Mouse (Mus musculus): ENCODE measurements around the gene Sae1.
"Not testable (repeated sequence)": the region's sequence is repeated elsewhere in the genome, so short reads cannot be mapped to it uniquely, and the experiment has no call there.

Gene Sae1

GRCm38 (mm10) chr7:16310521-16311452 lies 76.8 kb downstream of the Sae1 start:
- DNase-seq (ENCODE audit: low spot score) = peak; percentile 57

GRCm38 (mm10) chr7:16310020-16310520 lies 77.5 kb downstream of the Sae1 start:
- peak; percentile 80 for DNase-seq (ENCODE audit: low spot score)

GRCm38 (mm10) chr7:16309318-16310019 lies 78.1 kb downstream of the Sae1 start:
- DNase-seq (ENCODE audit: low spot score) = peak; percentile 74

- DNase-seq (ENCODE audit: low spot score) = no peak
These were observed 78.9 kb downstream of the Sae1 start for GRCm38 (mm10) chr7:16308555-16309317.

GRCm38 (mm10) chr7:16308093-16308492 lies 79.5 kb downstream of the Sae1 start, which contains the start of gene Bbc3:
Gene Bbc3, plus strand, starts transcription at chr7:16308393.
- not testable (repeated sequence) for DNase-seq (ENCODE audit: low spot score)

GRCm38 (mm10) chr7:16307141-16307540 lies 80.5 kb downstream of the Sae1 start:
- not testable (repeated sequence) for DNase-seq (ENCODE audit: low spot score)

GRCm38 (mm10) chr7:16299419-16300035 lies 88.1 kb downstream of the Sae1 start:
- no peak for DNase-seq (ENCODE audit: low spot score)

GRCm38 (mm10) chr7:16298927-16299326 lies 88.7 kb downstream of the Sae1 start:
- no peak for DNase-seq (ENCODE audit: low spot score)

GRCm38 (mm10) chr7:16297616-16298015 lies 90.0 kb downstream of the Sae1 start:
- DNase-seq (ENCODE audit: low spot score) = no peak

GRCm38 (mm10) chr7:16296766-16297390 lies 90.7 kb downstream of the Sae1 start:
- peak; percentile 75 for DNase-seq (ENCODE audit: low spot score)

- peak; percentile 69 for DNase-seq (ENCODE audit: low spot score)
These were observed 91.5 kb downstream of the Sae1 start for GRCm38 (mm10) chr7:16296146-16296545.

- peak; percentile 83 for DNase-seq (ENCODE audit: low spot score)
These were observed 92.2 kb downstream of the Sae1 start for GRCm38 (mm10) chr7:16295321-16295900.

- peak; percentile 96 for DNase-seq (ENCODE audit: low spot score)
These were observed 92.8 kb downstream of the Sae1 start for GRCm38 (mm10) chr7:16294837-16295236.

GRCm38 (mm10) chr7:16294346-16294745 lies 93.3 kb downstream of the Sae1 start:
- peak; percentile 72 for DNase-seq (ENCODE audit: low spot score)

- no peak for DNase-seq (ENCODE audit: low spot score)
These were observed 99.8 kb downstream of the Sae1 start for GRCm38 (mm10) chr7:16287791-16288190.

GRCm38 (mm10) chr7:16287016-16287415 lies 100.6 kb downstream of the Sae1 start:
- no peak for DNase-seq (ENCODE audit: low spot score)

- peak; percentile 100 for DNase-seq (ENCODE audit: low spot score)
These were observed 101.3 kb downstream of the Sae1 start, which contains the start of gene Ccdc9 for GRCm38 (mm10) chr7:16286026-16286961. Gene Ccdc9, minus strand, starts transcription at chr7:16286795.

- peak; percentile 71 for DNase-seq (ENCODE audit: low spot score)
These were observed 102.1 kb downstream of the Sae1 start for GRCm38 (mm10) chr7:16285450-16286025.

GRCm38 (mm10) chr7:16284904-16285303 lies 102.7 kb downstream of the Sae1 start:
- DNase-seq (ENCODE audit: low spot score) = no peak

Data from c-Kit-positive CD71-positive TER-119-positive erythroid progenitor cells, embryonic 14.5 days (primary cell).